Mouse (Mus musculus) CD4-positive, CD25-positive, alpha-beta regulatory T cell, adult 4 months (primary cell): ENCODE measurements around the gene Zswim1. TPM values are rescaled to one million over a fixed set of nuclear protein-coding genes. Genes with fewer than 3 reads are reported as not detected.
A peak's percentile ranks its signal among the peaks of the same experiment; 100 is the strongest.

ENCODE experiments used
- ATAC-seq: one replicate; pipeline ENCODE4 v1.8.0; 2017
- polyA plus RNA-seq, 2 experiments: library from polyadenylated mRNA; unstranded; fragments of 100-300 nt; shearing (Covaris generic); gene quantifications; one replicate each; pipeline ENCODE4 v1.2.1; 2017

Gene Zswim1
- polyA plus RNA-seq, 2 experiments from 2014 or later: 20.9 to 30.5 TPM

- ATAC-seq: no peak
Observed at GRCm38 (mm10) chr2:164793236-164793635, 29.2 kb upstream of the Zswim1 start.

DNA sequence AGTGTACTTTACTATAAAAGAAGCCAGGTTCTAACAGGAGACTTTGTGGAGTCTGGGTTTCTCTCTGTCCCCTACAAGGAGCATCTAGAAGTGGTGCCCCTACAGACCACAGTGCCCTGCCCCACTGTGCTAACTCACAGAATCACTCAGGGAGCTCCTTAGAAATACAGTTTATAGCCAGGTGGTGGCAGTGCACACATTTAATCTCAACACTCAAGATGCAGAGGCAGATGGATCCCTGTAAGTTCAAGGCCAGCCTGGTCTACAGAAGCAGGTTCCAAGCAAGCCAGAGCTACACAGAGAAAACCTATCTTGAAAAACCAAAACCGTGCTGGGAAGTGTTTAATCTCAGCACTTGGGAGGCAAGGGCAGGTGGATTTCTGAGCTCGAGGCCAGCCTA lies 28.7 kb upstream of the Zswim1 start:
- no peak for ATAC-seq

DNA sequence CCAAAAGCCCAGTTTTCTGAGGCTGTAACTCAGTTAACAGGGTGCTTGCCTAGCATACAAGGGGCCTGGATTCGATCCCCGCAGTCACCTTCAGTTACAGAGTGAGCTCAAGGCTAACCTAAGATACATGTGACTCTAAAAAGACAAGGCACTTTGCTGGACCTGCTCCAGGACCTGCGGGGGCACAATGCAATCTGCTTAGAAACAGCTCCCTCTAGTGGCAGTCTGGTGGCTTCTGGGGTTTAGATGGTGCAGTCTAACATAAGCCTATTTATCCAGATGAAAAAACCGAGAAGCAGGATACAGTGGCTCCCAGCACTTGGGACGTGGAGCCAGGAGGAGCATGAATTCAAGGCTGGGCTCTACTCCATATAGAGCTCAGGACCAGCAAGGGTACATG lies 28.2 kb upstream of the Zswim1 start:
- peak; percentile 79 for ATAC-seq

DNA sequence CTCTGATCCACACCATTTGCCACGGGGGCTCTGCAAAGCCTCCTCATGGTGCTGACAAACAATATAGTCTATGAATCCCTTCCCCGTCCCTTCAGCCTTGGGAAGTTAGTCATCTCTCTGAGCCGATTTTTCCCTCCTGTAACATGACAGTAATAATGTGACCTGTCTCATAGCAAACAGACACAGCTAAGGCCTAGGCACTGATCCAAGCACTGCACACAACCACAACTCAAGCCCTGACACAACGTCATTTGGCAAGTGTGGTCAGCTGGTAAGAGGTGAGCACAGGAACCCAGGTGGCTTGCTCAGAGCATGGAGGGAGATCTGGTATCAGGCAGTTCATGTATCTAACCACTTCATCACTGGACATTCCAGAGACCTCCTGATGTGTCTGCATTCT lies 26.6 kb upstream of the Zswim1 start:
- no peak for ATAC-seq

DNA sequence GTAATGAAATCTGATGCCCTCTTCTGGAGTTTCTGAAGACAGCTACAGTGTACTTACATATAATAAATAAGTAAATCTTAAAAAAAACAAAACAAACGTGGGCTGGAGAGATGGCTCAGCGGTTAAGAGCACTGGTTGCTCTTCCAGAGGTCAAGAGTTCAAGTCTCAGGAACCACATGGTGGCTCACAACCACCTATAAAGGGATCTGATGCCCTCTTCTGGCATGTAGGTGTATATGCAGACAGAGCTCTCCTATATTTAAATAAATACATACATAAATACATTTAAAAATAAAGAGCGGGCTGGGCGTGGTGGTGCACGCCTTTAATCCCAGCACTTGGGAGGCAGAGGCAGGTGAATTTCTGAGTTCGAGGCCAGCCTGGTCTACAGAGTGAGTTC lies 23.9 kb upstream of the Zswim1 start:
- ATAC-seq: peak; percentile 48

GRCm38 (mm10) chr2:164800252-164801004 lies 22.1 kb upstream of the Zswim1 start:
- ATAC-seq: no peak

DNA sequence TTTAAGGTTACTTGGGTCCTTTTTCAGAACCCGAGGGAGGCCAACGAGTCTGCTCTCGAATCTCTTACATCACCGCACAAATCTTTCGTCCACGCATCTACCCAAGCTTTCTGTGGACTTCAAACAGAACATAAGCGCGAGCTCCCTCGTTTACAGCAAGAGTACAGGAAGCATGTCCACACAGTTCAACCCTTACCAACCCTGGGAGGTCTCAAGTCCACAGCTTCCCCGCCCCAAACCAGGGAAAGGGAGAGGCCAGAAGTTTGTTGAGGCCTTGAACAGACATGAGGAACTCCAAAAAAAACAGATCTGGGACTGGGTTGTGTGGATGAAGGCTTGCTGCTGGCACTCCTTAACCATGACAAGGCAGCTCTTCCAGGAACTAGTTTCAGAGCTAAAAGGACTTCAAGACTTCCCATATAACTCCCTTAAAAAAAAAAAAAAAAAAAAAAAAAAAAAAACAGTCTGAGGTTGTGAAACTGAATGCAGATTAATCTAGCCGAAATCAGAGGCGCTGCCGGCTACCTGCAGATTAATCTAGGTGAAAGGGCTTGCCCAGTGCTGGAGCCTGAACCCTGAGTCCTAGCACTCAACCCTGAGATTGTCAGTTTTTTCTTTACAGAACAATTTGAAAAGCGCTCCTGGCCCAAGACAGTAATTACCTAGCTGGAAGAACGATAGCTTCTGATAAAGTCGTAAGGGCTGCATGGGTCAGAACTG lies 19.1 kb upstream of the Zswim1 start:
- ATAC-seq: no peak

DNA sequence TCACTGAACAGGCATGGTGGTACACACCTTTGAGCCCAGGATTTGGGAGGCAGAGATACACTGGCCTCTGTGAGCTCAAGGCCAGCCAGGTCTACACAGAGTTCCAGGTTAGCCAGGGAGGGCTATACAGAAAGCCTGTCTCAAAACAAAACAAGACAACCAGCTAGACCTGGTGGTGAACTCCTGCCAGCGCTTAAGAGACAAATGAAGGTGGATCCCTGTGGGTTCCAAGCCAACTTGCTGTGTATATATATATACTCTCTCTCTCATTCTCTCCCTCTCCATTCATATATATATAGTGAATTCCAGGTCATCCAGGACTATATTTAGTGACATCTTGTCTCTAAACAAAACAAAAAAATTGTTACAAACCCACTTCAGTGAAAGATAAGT lies 18.6 kb upstream of the Zswim1 start:
- ATAC-seq: no peak

- peak; percentile 97 for ATAC-seq
Observed at GRCm38 (mm10) chr2:164804533-164805331, 17.8 kb upstream of the Zswim1 start, which contains the start of the genes Acot8 and Zswim3. Gene Acot8, minus strand, starts transcription at chr2:164804882. Gene Zswim3, plus strand, starts transcription at chr2:164805098.

DNA sequence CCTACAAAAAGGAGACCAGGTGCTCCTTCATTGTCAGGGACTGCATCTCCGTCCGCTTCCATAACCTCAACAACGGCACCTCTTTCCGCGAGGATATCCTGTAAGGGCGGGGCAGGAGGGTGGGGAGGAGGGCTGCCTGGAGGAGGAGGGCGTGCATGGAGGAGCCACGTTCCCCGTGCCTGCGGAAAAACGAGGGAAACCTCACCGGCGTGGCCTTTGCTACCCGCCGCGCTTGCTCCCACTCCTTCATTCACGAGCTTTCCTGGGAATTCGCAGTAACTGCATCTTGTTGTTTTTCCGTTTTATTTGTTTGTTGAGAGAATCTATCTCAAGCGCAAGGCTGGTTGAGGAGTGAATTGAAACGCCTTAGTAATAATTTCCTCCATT lies 17.2 kb upstream of the Zswim1 start:
- peak; percentile 12 for ATAC-seq

- no peak for ATAC-seq
Observed at GRCm38 (mm10) chr2:164806614-164807013, 15.9 kb upstream of the Zswim1 start.

GRCm38 (mm10) chr2:164813557-164813956 lies 8.9 kb upstream of the Zswim1 start:
- ATAC-seq: no peak

DNA sequence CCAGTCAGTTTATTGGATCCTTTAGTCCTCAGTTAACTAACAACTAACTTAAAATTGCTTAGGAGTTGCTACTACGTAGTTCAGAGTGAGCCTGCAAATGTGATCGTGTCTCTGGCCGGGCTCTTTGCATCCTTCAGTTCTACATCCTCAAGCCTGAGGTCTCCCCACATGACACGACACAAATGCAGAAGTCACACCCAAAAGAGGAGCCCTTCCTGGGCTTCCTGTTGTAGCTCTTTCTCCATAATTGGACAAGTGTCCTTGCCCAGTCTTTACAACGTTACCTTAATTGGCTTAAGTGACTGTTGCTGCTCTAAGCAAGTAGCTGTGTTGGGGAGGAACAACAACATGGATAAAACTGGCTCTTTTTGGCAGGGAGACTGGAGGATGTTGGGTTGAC lies 7.1 kb upstream of the Zswim1 start:
- no peak for ATAC-seq

DNA sequence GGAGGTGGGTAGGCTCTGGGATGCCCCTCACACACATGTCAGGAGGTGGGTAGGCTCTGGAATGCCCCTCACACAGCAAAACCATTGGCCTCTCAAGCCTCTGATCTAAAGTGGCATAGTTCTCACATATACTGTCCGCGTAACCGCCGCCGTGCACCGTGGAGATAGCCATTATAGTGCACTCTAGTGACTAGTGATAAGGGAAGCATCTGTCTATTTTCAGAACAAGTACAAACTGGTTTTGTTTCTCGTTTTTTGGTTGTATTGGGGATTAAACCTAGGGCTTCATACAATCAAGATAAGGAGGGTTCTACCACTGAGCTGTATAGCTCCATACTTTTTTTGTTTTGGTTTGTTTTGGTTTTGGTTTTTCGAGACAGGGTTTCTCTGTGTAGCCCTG lies 6.7 kb upstream of the Zswim1 start:
- ATAC-seq: no peak

DNA sequence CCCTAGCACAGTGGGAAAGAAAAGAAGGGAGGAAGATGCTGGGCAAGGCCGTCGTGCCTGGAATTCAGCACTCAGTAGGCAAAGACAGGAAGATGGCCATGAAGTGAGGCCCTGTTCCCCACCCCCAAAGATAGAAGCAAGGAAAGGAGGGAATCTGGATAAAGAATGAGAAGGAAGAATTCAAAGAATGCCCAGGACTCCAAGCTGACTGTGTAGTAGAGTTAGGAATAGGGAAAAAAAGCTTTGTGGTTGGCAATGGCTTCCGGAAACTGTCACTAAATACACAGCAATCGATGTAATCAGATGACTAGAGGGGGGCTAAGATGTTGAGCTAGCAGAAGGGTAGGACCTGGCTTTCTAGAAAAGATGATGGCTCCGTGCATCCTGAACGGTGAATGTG lies 5.3 kb upstream of the Zswim1 start:
- ATAC-seq: no peak

DNA sequence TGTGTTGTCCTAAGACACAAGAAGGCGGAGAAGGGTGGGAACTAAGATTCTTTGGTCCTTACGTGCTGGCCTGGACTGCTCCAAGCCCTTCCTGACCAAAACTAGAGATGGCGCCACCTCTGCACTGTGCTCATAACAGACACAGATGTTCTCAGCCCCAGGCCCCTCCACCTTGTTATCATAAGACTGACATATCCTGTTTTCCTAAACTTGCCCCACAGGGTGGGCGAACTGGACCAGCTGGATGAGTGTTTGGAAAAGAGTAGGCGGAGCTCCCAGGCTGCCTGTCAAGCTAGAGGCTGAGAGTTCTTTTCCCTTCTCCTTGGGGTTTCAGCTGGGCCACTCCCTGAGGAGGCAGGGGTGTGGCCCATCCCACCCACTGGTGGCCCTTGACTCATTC lies 4.8 kb upstream of the Zswim1 start:
- ATAC-seq: no peak

DNA sequence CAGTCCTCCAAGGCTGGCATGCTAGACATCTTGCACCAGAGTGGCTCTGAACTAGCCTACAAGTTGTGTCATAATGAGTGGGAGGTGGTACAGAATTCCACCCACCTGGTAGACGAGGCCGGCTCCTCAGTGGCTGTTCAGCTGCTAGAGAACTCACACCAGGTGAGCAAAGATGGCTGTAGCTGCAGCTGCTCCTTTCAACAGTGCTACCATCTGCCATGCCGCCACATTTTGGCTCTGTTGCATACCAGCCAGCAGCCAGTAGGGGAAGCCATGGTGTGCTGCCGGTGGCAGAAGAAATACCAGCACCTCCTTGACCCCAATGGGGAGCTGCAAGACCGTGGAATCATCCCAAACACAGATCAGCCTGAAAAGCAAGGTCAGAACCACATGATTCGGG lies 1.4 kb upstream of the Zswim1 start:
- no peak for ATAC-seq

- no peak for ATAC-seq
Observed at GRCm38 (mm10) chr2:164823181-164823585, 697 bp downstream of the Zswim1 start.

GRCm38 (mm10) chr2:164823969-164824368 lies 1.5 kb downstream of the Zswim1 start:
- no peak for ATAC-seq

GRCm38 (mm10) chr2:164825521-164825920 lies 3.0 kb downstream of the Zswim1 start:
- ATAC-seq: no peak

GRCm38 (mm10) chr2:164827146-164827850 lies 4.8 kb downstream of the Zswim1 start:
- ATAC-seq: no peak

GRCm38 (mm10) chr2:164828437-164828836 lies 6.0 kb downstream of the Zswim1 start, which contains the start of gene Spata25:
Gene Spata25, minus strand, starts transcription at chr2:164828537.
- no peak for ATAC-seq

GRCm38 (mm10) chr2:164829090-164829489 lies 6.6 kb downstream of the Zswim1 start:
- no peak for ATAC-seq
